Mouse (Mus musculus) stomach, postnatal 0 days (tissue): ENCODE data around the gene Fam187b. TPM values are rescaled to one million over a fixed set of nuclear protein-coding genes. Genes with fewer than 3 reads are reported as not detected.

Experiments used
- ATAC-seq: fragments of 200-750 bp; cut with Nextera tagmentation; 2 replicates; pipeline ENCODE4 v1.8.0; 2017; ENCODE audit not compliant: low FRiP score, low TSS enrichment
- DNase-seq: peaks from one replicate; pipeline ENCODE4 v3.0.0-alpha.2; 2016; ENCODE audit warnings: low spot score
- H3K27ac ChIP-seq: fragments of 300-500 bp; sonication (generic); replicated peaks from 2 replicates; pipeline ENCODE4 v1.5.1; 2014; ENCODE audit warnings: mild to moderate bottlenecking, control low read depth
- H3K27me3 ChIP-seq: fragments of 300-500 bp; sonication (generic); 2 replicates; pipeline ENCODE4 v1.6.1; 2014; ENCODE audit warnings: low read length; ENCODE audit not compliant: control insufficient read depth, insufficient read depth
- H3K36me3 ChIP-seq: fragments of 300-500 bp; sonication (generic); 2 replicates; pipeline ENCODE4 v1.6.1; 2014; ENCODE audit warnings: low read length, mixed read lengths; ENCODE audit not compliant: control insufficient read depth, insufficient read depth
- H3K4me1 ChIP-seq: fragments of 300-500 bp; sonication (generic); replicated peaks from 2 replicates; pipeline ENCODE4 v1.6.1; 2014; ENCODE audit warnings: antibody characterized with exemption; ENCODE audit not compliant: control insufficient read depth, insufficient read depth
- H3K4me2 ChIP-seq: fragments of 300-500 bp; sonication (generic); replicated peaks from 2 replicates; pipeline ENCODE4 v1.6.1; 2014; ENCODE audit warnings: low read depth, mild to moderate bottlenecking, control low read depth, moderate library complexity
- H3K4me3 ChIP-seq: fragments of 300-500 bp; sonication (generic); 2 replicates; pipeline ENCODE4 v1.5.1; 2014; ENCODE audit warnings: low read depth, low read length, control low read depth
- H3K9ac ChIP-seq: fragments of 300-500 bp; sonication (generic); 2 replicates; pipeline ENCODE4 v1.6.1; 2014; ENCODE audit warnings: mild to moderate bottlenecking, low read length, control low read depth, mixed read lengths
- H3K9me3 ChIP-seq: fragments of 300-500 bp; sonication (generic); 2 replicates; pipeline ENCODE4 v1.6.1; 2016; ENCODE audit warnings: low read length; ENCODE audit not compliant: control insufficient read depth
- CTCF ChIP-seq: IDR thresholded peaks from 2 replicates; pipeline ENCODE4 v1.5.1; 2016; ENCODE audit warnings: antibody characterized with exemption, low read depth, mild to moderate bottlenecking, moderate library complexity
- EP300 ChIP-seq: optimal IDR thresholded peaks from 2 replicates; pipeline ENCODE3; 2016; ENCODE audit warnings: antibody characterized with exemption
- WGBS: fragments of 180-500 bp; shearing (Covaris S2); extraction: QIAGEN DNeasy Blood & Tissue Kit; methylation state at CpG from one replicate; pipeline ENCODE4 v1.1.7; 2014; 5-methylcytosine and 5-hydroxymethylcytosine counted together
- polyA plus RNA-seq: library from polyadenylated mRNA; unstranded; fragments of >200 nt; fragmentation: Nextera tagmentation; extraction: Ambion mirVana; gene quantifications from 2 replicates; pipeline ENCODE4 v1.2.1, GENCODE M21; 2015

The Fam187b gene
- polyA plus RNA-seq, 1 experiment from 2014 or later = 5.3 TPM

DNA sequence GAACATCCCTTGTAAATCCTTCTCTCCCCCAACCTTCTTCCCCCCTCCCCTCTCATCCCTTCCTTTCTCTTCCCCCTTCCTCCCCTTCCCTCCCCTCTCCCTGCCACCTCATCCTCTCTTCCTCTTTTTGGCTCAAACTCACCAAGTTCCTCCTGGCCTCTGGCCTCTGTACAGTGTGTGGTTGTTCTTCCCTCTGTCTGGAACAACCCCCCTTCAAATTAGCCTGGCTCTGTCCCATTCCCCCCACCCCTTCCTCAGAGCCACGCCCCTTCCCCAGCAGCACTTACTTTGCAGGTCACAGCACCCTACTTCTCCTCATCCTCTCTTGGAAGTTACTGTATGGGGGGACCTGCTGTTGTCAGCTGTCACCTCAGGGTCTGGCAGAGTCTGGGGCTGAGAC lies 34.6 kb downstream of the Fam187b start:
- Histone ChIP-seq H3K4me2 (no peak overlapping the region), H3K4me1 (no peaks in the 10 kb centered on the region), H3K9ac (no peak overlapping the region), H3K27ac (no peak overlapping the region), H3K27me3 (no peaks in the 10 kb centered on the region), H3K9me3 (no peaks in the 10 kb centered on the region), H3K36me3 (no peaks in the 10 kb centered on the region), H3K4me3 (no peak overlapping the region)
- 69% methylated on average over 1 of the region's 1 CpGs for WGBS
- DNase-seq (no peak), ATAC-seq (no peak)
- no peak for TF ChIP-seq CTCF
- no peak for TF ChIP-seq EP300

DNA sequence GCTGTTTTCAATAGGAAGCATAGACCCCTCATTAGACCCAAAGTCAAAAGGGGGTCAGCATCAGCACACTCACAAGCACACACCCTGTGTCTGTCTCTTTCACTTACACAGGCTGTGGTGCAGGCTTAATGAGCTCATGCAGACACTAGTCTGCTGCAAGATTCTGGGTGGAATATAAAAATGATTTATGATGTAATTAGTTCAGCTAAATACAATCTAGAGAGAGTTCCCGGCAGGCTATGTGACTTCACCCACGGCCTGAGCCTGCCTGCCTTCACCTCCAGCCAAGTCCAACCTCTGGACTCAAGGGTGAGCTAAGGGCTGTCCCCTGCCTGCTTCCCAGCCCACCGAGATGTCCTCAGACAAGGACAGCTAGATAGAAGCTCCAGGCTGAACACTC lies 35.3 kb downstream of the Fam187b start:
- Histone ChIP-seq H3K36me3 (no peaks in the 10 kb centered on the region), H3K4me2 (no peak overlapping the region), H3K9ac (no peak overlapping the region), H3K9me3 (no peaks in the 10 kb centered on the region), H3K27ac (no peak overlapping the region), H3K4me1 (no peaks in the 10 kb centered on the region), H3K27me3 (no peaks in the 10 kb centered on the region), H3K4me3 (no peak overlapping the region)
- WGBS = 28% methylated on average over 3 of the region's 3 CpGs
- DNase-seq (no peak), ATAC-seq (0 out of 2 replicates have a peak, but pooled peaks have one; percentile 24)
- TF ChIP-seq EP300 (no peak), CTCF (no peak)

DNA sequence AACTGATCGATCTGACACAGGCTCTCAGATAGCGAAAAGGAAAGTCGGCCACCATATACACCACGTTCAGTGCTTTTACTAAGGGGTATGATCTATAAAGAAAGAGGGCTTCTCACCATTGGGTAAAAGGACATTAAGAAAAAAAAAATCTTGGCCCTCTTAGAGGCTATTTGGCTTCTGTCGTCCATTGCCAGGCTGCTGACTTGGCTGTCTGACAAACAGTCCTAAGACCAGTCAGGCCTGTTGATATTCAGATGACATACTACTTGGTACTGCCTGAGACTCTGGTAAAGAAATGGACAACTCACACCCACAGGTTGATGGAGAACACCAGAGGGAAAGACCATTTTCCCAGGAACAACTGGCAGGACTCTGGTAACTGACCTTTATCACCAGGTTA lies 39.4 kb downstream of the Fam187b start:
- H3K9me3 ChIP-seq = no peaks in the 10 kb centered on the region
- ATAC-seq (no peak), DNase-seq (no peak)
- no peak overlapping the region for H3K27ac ChIP-seq
- no peaks in the 10 kb centered on the region for H3K36me3 ChIP-seq
- H3K4me3 ChIP-seq = no peak overlapping the region
- no peaks in the 10 kb centered on the region for H3K27me3 ChIP-seq
- no peaks in the 10 kb centered on the region; the same call in 1 of the 2 replicates for H3K4me1 ChIP-seq
- 66% methylated on average over 5 of the region's 5 CpGs for WGBS
- no peak overlapping the region for H3K9ac ChIP-seq
- no peak overlapping the region for H3K4me2 ChIP-seq
- TF ChIP-seq EP300 = no peak
- TF ChIP-seq CTCF = no peak

DNA sequence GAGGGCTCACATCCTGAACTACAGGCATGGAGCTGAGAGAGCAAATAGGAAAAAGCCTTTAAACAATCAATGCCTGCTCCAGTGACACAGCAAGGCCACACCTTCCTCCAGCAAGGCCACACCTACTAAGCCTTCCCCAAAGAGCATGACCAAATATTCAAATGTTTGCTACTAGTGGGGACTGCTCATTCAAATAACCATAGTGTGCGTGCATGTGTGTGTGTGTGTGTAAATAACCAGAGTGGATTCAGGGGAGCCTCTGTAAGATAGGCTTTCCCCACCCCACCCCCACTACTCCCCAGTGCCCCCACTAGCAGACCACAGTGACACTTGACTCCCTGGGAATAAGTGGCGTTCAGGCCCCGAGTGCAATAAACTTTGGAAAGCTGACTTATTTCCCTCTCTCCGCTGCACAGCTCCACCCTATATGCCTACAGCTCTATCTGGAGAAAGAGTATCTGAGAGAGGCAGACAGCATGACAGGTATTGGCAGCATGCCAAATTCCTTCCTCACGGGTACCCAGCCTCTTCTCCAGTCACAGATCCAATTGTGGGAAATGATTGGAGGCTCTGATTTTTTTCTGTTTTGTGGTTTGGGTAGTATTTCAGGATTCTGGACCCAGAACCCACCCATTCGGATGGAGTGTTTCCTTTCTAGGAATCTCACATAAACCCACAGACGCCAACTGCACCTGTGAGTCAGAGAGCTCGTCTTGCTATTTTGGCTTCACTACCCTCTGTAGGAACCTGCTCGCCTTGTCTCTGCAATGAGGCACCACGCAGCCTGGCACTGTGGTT lies 43.7 kb downstream of the Fam187b start:
- WGBS = 27% methylated on average over 10 of the region's 10 CpGs
- Histone ChIP-seq H3K9ac (no peak overlapping the region), H3K36me3 (no peaks in the 10 kb centered on the region), H3K4me1 (no peaks in the 10 kb centered on the region; the same call in 1 of the 2 replicates), H3K4me2 (no peak overlapping the region), H3K27ac (no peak overlapping the region), H3K4me3 (no peak overlapping the region), H3K27me3 (no peaks in the 10 kb centered on the region), H3K9me3 (no peaks in the 10 kb centered on the region)
- TF ChIP-seq CTCF (no peak), EP300 (no peak)
- DNase-seq = peak; percentile 49
- ATAC-seq = peak; percentile 68

DNA sequence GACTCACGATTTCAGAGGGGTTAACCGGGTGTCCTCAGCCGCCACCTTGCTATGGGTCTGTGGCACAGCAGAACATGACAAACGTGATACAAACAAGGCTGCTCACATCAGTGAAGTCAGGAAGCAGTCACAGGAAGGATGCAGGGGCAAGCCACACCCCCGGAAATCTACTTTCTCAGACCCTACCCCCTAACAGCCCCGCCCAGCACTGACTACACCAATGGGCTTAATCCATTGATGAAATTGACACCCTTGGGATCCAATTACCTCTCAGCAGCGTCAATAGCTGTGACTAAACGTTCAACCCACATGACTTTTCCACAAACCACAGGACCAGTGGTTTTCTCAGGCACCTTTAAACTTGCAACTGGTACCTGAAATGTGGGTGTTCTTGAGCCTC lies 55.0 kb downstream of the Fam187b start:
- WGBS = 71% methylated on average over 8 of the region's 8 CpGs
- Histone ChIP-seq H3K9me3 (no peaks in the 10 kb centered on the region), H3K27me3 (no peaks in the 10 kb centered on the region), H3K4me3 (no peak overlapping the region), H3K36me3 (no peaks in the 10 kb centered on the region), H3K27ac (no peak overlapping the region), H3K4me2 (no peak overlapping the region), H3K9ac (no peak overlapping the region), H3K4me1 (no peaks in the 10 kb centered on the region)
- no peak for DNase-seq
- TF ChIP-seq EP300 (no peak), CTCF (no peak)
- ATAC-seq = no peak

DNA sequence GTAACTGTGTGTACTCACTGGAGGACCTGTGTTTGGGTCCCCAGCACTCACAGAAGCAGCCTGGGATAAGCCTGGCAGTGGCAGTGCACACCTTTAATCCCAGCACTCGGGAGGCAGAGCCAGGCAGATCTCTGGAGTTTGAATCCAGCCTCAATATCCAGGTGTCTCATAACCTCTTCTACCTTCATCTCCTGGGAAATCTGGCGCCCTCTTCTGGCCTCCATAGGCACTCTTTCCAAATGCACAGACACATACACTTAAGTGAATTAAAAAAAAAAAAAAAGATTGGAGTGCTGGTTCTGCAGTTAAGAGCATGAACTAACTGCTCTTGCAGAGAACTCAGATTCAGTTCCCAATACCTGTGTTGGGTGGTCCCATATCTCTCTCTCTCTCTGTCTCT lies 57.1 kb downstream of the Fam187b start:
- 59% methylated on average over 2 of the region's 2 CpGs for WGBS
- H3K4me1 ChIP-seq = no peaks in the 10 kb centered on the region

More for the DNA sequence above, 57.1 kb downstream of the Fam187b start:
- no peak overlapping the region for H3K4me3 ChIP-seq
- no peak overlapping the region for H3K9ac ChIP-seq
- ATAC-seq (no peak), DNase-seq (no peak)
- no peaks in the 10 kb centered on the region for H3K27me3 ChIP-seq
- H3K27ac ChIP-seq = no peak overlapping the region
- H3K36me3 ChIP-seq = no peaks in the 10 kb centered on the region
- no peaks in the 10 kb centered on the region for H3K9me3 ChIP-seq
- H3K4me2 ChIP-seq = no peak overlapping the region
- no peak for TF ChIP-seq EP300
